Comparison of ENCODE assay signal across 8 mouse cellular contexts in the genomic region with DNA sequence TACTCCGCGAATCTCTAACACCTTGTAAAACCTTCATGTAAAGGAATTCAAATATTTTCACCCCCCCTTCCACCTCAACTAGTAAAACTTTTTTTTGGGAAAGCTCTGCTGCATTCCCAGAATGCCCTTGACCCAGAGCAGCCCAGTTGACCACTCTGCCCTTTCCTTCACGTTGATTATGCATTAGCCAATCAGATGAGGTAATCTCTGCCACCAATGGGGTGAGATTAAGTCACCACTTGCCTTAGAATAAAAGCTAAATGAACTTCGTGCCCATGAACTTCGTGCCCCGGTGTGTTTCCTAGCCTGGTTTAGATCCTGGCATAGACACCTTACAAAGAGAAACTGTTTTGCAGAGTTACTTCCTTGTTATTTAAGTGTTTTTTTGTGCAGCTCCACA. TPM values are rescaled to one million over a fixed set of nuclear protein-coding genes. Genes with fewer than 3 reads are reported as not detected.
A peak's percentile ranks its signal among the peaks of the same experiment; 100 is the strongest.
DNase-seq lines count a peak whose midpoint lies in the region; ATAC-seq and TF ChIP-seq lines count a peak whose summit lies in the region.
"Had no signal": no experiment of that assay in that cellular context is flagged by ENCODE, and none has a peak within 500 bp of the region (broad histone marks: within the 10 kb centered on the region; RNA-seq: fewer than 3 reads in every experiment).

No protein-coding gene starts in this region.

- TF ChIP-seq POLR2A in CH12.LX (IDR thresholded peaks at IDR 0.05; ENCODE audit: low read depth, low read length): no peak

- TF ChIP-seq CTCF in CH12.LX (conservative IDR thresholded peaks at IDR 0.05 in 1 of 2, IDR thresholded peaks at IDR 0.05 in 1 of 2; ENCODE audit: low read depth in 2 of 2, low read length in 2 of 2): no peak
- TF ChIP-seq CTCF in forebrain, postnatal 0 days (IDR thresholded peaks at IDR 0.05; ENCODE audit: low read depth): no peak
- no peak for TF ChIP-seq CTCF in kidney, postnatal 0 days (IDR thresholded peaks at IDR 0.05; ENCODE audit: low read depth)

- TF ChIP-seq EP300 in CH12.LX (IDR thresholded peaks at IDR 0.05; ENCODE audit: low read length): no peak

- no peak overlapping the region for H3K27ac ChIP-seq in CH12.LX (ENCODE audit: insufficient read depth, low read depth)
- H3K27ac ChIP-seq in forebrain, postnatal 0 days (ENCODE audit: low read depth, low read length): peak overlapping the region; percentile 75; the same call in 1 of the 2 replicates
- H3K27ac ChIP-seq in kidney, postnatal 0 days: peak overlapping the region; percentile 97
- H3K27ac ChIP-seq in midbrain, embryonic 11.5 days (ENCODE audit: low read depth, low read length): no peak overlapping the region

- H3K79me2 ChIP-seq in CH12.LX (replicated peaks; ENCODE audit: control insufficient read depth, extremely low read depth, insufficient read depth, poor library complexity, severe bottlenecking): peaks cover 9% of the 10 kb centered on the region; the same call in 1 of the 2 replicates

- H3K9ac ChIP-seq in CH12.LX (ENCODE audit: insufficient read depth, low read depth): peak overlapping the region; percentile 77
- peak overlapping the region; percentile 71 for H3K9ac ChIP-seq in forebrain, postnatal 0 days
- peak overlapping the region; percentile 81; the same call in 1 of the 2 replicates for H3K9ac ChIP-seq in kidney, postnatal 0 days (ENCODE audit: low read depth, low read length)
- H3K9ac ChIP-seq in midbrain, embryonic 11.5 days (ENCODE audit: low read length): peak overlapping the region; percentile 86

- H3K36me3 ChIP-seq in CH12.LX (replicated peaks in 1 of 2; ENCODE audit: control insufficient read depth in 1 of 2, insufficient read depth in 1 of 2, low read length in 1 of 2): peaks cover 0 to 12% of the 10 kb centered on the region in 2 experiments
- no peaks in the 10 kb centered on the region for H3K36me3 ChIP-seq in forebrain, postnatal 0 days (ENCODE audit: insufficient read depth)
- H3K36me3 ChIP-seq in kidney, postnatal 0 days (ENCODE audit: insufficient read depth, low read length): no peaks in the 10 kb centered on the region
- H3K36me3 ChIP-seq in midbrain, embryonic 11.5 days (ENCODE audit: control insufficient read depth, insufficient read depth, low read length): no peaks in the 10 kb centered on the region

- dilution Hi-C loops in CH12.LX (cut with MboI; ENCODE audit: extremely low pct_ligation_motif_present, extremely low pct_unique_long_range_greater_than_20kb, low sequenced_read_pairs): no loop called here

- H3K4me1 ChIP-seq in CH12.LX (ENCODE audit: control insufficient read depth in 1 of 2, insufficient read depth in 2 of 2): peaks cover 6 to 17% of the 10 kb centered on the region in 2 experiments; a peak in 3 of 4 replicates
- peaks cover 5% of the 10 kb centered on the region; the same call in 1 of the 2 replicates for H3K4me1 ChIP-seq in forebrain, postnatal 0 days (ENCODE audit: insufficient read depth)
- H3K4me1 ChIP-seq in kidney, postnatal 0 days (replicated peaks; ENCODE audit: insufficient read depth, low read length): 0 out of 2 replicates have a peak, but pooled peaks cover 13% of the 10 kb centered on the region
- H3K4me1 ChIP-seq in midbrain, embryonic 11.5 days (ENCODE audit: control insufficient read depth, insufficient read depth, low read length): peaks cover 8% of the 10 kb centered on the region; the same call in 1 of the 2 replicates

- ATAC-seq in forebrain, postnatal 0 days: peak; percentile 23; the same call in 1 of the 2 replicates
- peak; percentile 45; the same call in 1 of the 2 replicates for ATAC-seq in kidney, postnatal 0 days (replicated peaks; ENCODE audit: low FRiP score, low read depth)
- ATAC-seq in midbrain, embryonic 11.5 days (ENCODE audit: low FRiP score): no peak

- no peaks in the 10 kb centered on the region for H3K27me3 ChIP-seq in CH12.LX (replicated peaks)
- no peaks in the 10 kb centered on the region for H3K27me3 ChIP-seq in forebrain, postnatal 0 days (ENCODE audit: insufficient read depth, low read length)
- H3K27me3 ChIP-seq in kidney, postnatal 0 days (ENCODE audit: insufficient read depth, low read length): no peaks in the 10 kb centered on the region
- no peaks in the 10 kb centered on the region for H3K27me3 ChIP-seq in midbrain, embryonic 11.5 days (ENCODE audit: control insufficient read depth, insufficient read depth, low read length)

- peak overlapping the region; percentile 89 to 93 (median 92) for H3K4me3 ChIP-seq in CH12.LX (replicated peaks in 1 of 3; ENCODE audit: low read depth in 2 of 3, low read length in 2 of 3, poor library complexity in 1 of 3)
- peak overlapping the region; percentile 70 for H3K4me3 ChIP-seq in forebrain, postnatal 0 days (ENCODE audit: low read depth, low read length)
- H3K4me3 ChIP-seq in kidney, postnatal 0 days (replicated peaks; ENCODE audit: low read depth, low read length): peak overlapping the region; percentile 88
- H3K4me3 ChIP-seq in midbrain, embryonic 11.5 days (ENCODE audit: low read depth, low read length): peak overlapping the region; percentile 81

- peak overlapping the region; percentile 83 for H3K4me2 ChIP-seq in CH12.LX (ENCODE audit: insufficient read depth, low read depth, poor library complexity, severe bottlenecking)
- peak overlapping the region; percentile 81 for H3K4me2 ChIP-seq in forebrain, postnatal 0 days (ENCODE audit: low read depth)
- H3K4me2 ChIP-seq in kidney, postnatal 0 days (ENCODE audit: low read length): peak overlapping the region; percentile 88
- peak overlapping the region; percentile 85 for H3K4me2 ChIP-seq in midbrain, embryonic 11.5 days

- WGBS in forebrain, postnatal 0 days: 40% methylated on average over 6 of the region's 6 CpGs
- WGBS in kidney, postnatal 0 days: 46% methylated on average over 6 of the region's 6 CpGs
- WGBS in midbrain, embryonic 11.5 days: 53% methylated on average over 6 of the region's 6 CpGs

- DNase-seq in 3134 (ENCODE audit: extremely low read depth, insufficient read length, low spot score) (peak; percentile 44), CH12.LX (ENCODE audit: extremely low read depth) (no peak)
- no peak for DNase-seq in forebrain, postnatal 0 days
- DNase-seq in kidney, postnatal 0 days (ENCODE audit: low spot score): no peak
- no peak for DNase-seq in midbrain, embryonic 11.5 days (ENCODE audit: low spot score, missing footprints)
- DNase-seq in B cell, adult 2 months: no peak
- DNase-seq in embryo, embryonic 11 days: no peak

- peaks cover 2% of the 10 kb centered on the region for H3K9me3 ChIP-seq in CH12.LX (replicated peaks; ENCODE audit: low read length)
- no peaks in the 10 kb centered on the region for H3K9me3 ChIP-seq in forebrain, postnatal 0 days (ENCODE audit: low read length)
- H3K9me3 ChIP-seq in kidney, postnatal 0 days (replicated peaks; ENCODE audit: low read length): no peaks in the 10 kb centered on the region
- H3K9me3 ChIP-seq in midbrain, embryonic 11.5 days (ENCODE audit: control insufficient read depth, low read length): peaks cover 3% of the 10 kb centered on the region; the same call in 1 of the 2 replicates

- in situ Hi-C loops in CH12.LX (cut with MboI; ENCODE audit: low pct_ligation_motif_present, low pct_unique_long_range_greater_than_20kb, low sequenced_read_pairs): no loop called here

- TF ChIP-seq RAD21 in CH12.LX (IDR thresholded peaks at IDR 0.05; ENCODE audit: low read depth, low read length): no peak

TF ChIP-seq in CH12.LX, 34 proteins besides CTCF, POLR2A, EP300 and RAD21:
- TF ChIP-seq KAT2A (IDR thresholded peaks at IDR 0.05; ENCODE audit: insufficient replicate concordance, low read length): no peak
- TF ChIP-seq HCFC1 (IDR thresholded peaks at IDR 0.05; ENCODE audit: low read depth, low read length): no peak
- TF ChIP-seq SIN3A (IDR thresholded peaks at IDR 0.05; ENCODE audit: low read length): no peak
- peak; percentile 11; the same call in 1 of the 2 replicates for TF ChIP-seq TBP (conservative IDR thresholded peaks at IDR 0.05; ENCODE audit: low read depth, low read length)

RNA-seq across cellular contexts. Expression of gene Cela3a, which starts 20.6 kb away (rescaled TPM):
- total RNA-seq in CH12.LX (2012; rRNA removed) (not detected in 2 replicates), CH12.LX (2014; rRNA removed) (not detected in 2 replicates)
- polyA plus RNA-seq in CH12.LX (2012; ENCODE audit: insufficient read length, low read depth): not detected in 2 replicates
- not detected in 2 replicates for total RNA-seq in forebrain, postnatal 0 days (2014; rRNA removed)
- polyA plus RNA-seq in forebrain, postnatal 0 days (2015; fragmentation: Nextera tagmentation; extraction: Ambion mirVana): not detected in 2 replicates
- not detected in 2 replicates for polyA plus RNA-seq in kidney, postnatal 0 days (2015; fragmentation: Nextera tagmentation; extraction: Ambion mirVana)
- not detected in 2 replicates for polyA plus RNA-seq in midbrain, embryonic 11.5 days (2014; fragmentation: Nextera tagmentation; extraction: Ambion mirVana)
- polyA plus RNA-seq: frontal cortex, adult 2 months had no signal

RNA-seq across cellular contexts. Expression of gene Cdc42, which starts 31.5 kb away (rescaled TPM):
- total RNA-seq in CH12.LX (2012; rRNA removed) (209 and 241 TPM in 2 replicates), CH12.LX (2014; rRNA removed) (594 and 605 TPM in 2 replicates)
- polyA plus RNA-seq in CH12.LX (2012; ENCODE audit: insufficient read length, low read depth): 367 and 378 TPM in 2 replicates
- total RNA-seq in forebrain, postnatal 0 days (2014; rRNA removed): 699 and 735 TPM in 2 replicates
- polyA plus RNA-seq in forebrain, postnatal 0 days (2015; fragmentation: Nextera tagmentation; extraction: Ambion mirVana): 1,221 and 1,252 TPM in 2 replicates
- 592 and 644 TPM in 2 replicates for polyA plus RNA-seq in kidney, postnatal 0 days (2015; fragmentation: Nextera tagmentation; extraction: Ambion mirVana)
- 710 and 751 TPM in 2 replicates for polyA plus RNA-seq in midbrain, embryonic 11.5 days (2014; fragmentation: Nextera tagmentation; extraction: Ambion mirVana)

RNA-seq across cellular contexts. Expression of gene Cela3b, which starts 41.4 kb away (rescaled TPM):
- not detected in 2 replicates for total RNA-seq in CH12.LX (2012; rRNA removed)
- total RNA-seq in CH12.LX (2014; rRNA removed): not detected in 2 replicates
- polyA plus RNA-seq in CH12.LX (2012; ENCODE audit: insufficient read length, low read depth): not detected in 2 replicates
- not detected in 2 replicates for total RNA-seq in forebrain, postnatal 0 days (2014; rRNA removed)
- not detected in 2 replicates for polyA plus RNA-seq in forebrain, postnatal 0 days (2015; fragmentation: Nextera tagmentation; extraction: Ambion mirVana)
- polyA plus RNA-seq in kidney, postnatal 0 days (2015; fragmentation: Nextera tagmentation; extraction: Ambion mirVana): not detected in 2 replicates
- not detected in 2 replicates for polyA plus RNA-seq in midbrain, embryonic 11.5 days (2014; fragmentation: Nextera tagmentation; extraction: Ambion mirVana)
- polyA plus RNA-seq: frontal cortex, adult 2 months had no signal

Comparison
In these comparisons a context has a peak if more than half of its experiments do, and no peak if none do; other contexts are left out.
1. H3K27ac ChIP-seq: peak in forebrain, postnatal 0 days (single experiment) and kidney, postnatal 0 days (single experiment); none in CH12.LX (single experiment) and midbrain, embryonic 11.5 days (single experiment).
2. Peak in every context shown above with its lines, with median percentiles within 50 percentile points of each other: H3K4me2 ChIP-seq, H3K4me3 ChIP-seq and H3K9ac ChIP-seq.